Mouse (Mus musculus): ENCODE data around the gene Samd10. TPM values are rescaled to one million over a fixed set of nuclear protein-coding genes. Genes with fewer than 3 reads are reported as not detected.

Gene Samd10
- polyA plus RNA-seq, 1 experiment from 2014 or later = 9.6 TPM

- H3K9ac ChIP-seq = no peak overlapping the region
- H3K36me3 ChIP-seq = peaks cover 48% of the 10 kb centered on the region
- 88% methylated on average over 7 of the region's 7 CpGs for WGBS
- no peak for ATAC-seq (replicated peaks; ENCODE audit: insufficient number of reproducible peaks, insufficient read depth, low FRiP score, low read depth)
- H3K4me3 ChIP-seq = no peak overlapping the region
- no peaks in the 10 kb centered on the region for H3K9me3 ChIP-seq (replicated peaks)
- no peaks in the 10 kb centered on the region for H3K4me1 ChIP-seq (replicated peaks)
- no peaks in the 10 kb centered on the region for H3K27me3 ChIP-seq
- H3K4me2 ChIP-seq = no peak overlapping the region
- H3K27ac ChIP-seq = no peak overlapping the region
Observed at GRCm38 (mm10) chr2:181546142-181546541, 52.9 kb downstream of the Samd10 start.

Small RNA genes within 50 kb of the gene (microRNA-seq; reads per million reads assigned to microRNA genes)
- not detected for gene Mir7006

Other genes starting within 250 kb of the Samd10 start
- 24.1 and 32.2 TPM in 2 replicates for gene Zgpat, start 234.3 kb downstream of the Samd10 start, polyA plus RNA-seq (2015; fragmentation: Nextera tagmentation; extraction: Ambion mirVana)
- gene Arfrp1, start 233.8 kb downstream of the Samd10 start, polyA plus RNA-seq (2015; fragmentation: Nextera tagmentation; extraction: Ambion mirVana) = 53.2 and 59.4 TPM in 2 replicates
- gene Lime1, start 219.1 kb downstream of the Samd10 start, polyA plus RNA-seq (2015; fragmentation: Nextera tagmentation; extraction: Ambion mirVana) = 12.0 and 18.9 TPM in 2 replicates
- 8.6 and 10.4 TPM in 2 replicates for gene Zbtb46, start 139.8 kb downstream of the Samd10 start, polyA plus RNA-seq (2015; fragmentation: Nextera tagmentation; extraction: Ambion mirVana)
- gene Abhd16b, start 106.0 kb downstream of the Samd10 start, polyA plus RNA-seq (2015; fragmentation: Nextera tagmentation; extraction: Ambion mirVana) = 0.10 and 0.26 TPM in 2 replicates
- gene Tpd52l2, start 102.1 kb downstream of the Samd10 start, polyA plus RNA-seq (2015; fragmentation: Nextera tagmentation; extraction: Ambion mirVana) = 105 and 117 TPM in 2 replicates
- gene Dnajc5, start 78.7 kb downstream of the Samd10 start, polyA plus RNA-seq (2015; fragmentation: Nextera tagmentation; extraction: Ambion mirVana) = 70.3 and 83.3 TPM in 2 replicates
- gene Uckl1, start 14.3 kb downstream of the Samd10 start, polyA plus RNA-seq (2015; fragmentation: Nextera tagmentation; extraction: Ambion mirVana) = 61.8 and 71.6 TPM in 2 replicates
- 38.9 and 45.5 TPM in 2 replicates for gene Prpf6, start 7.3 kb downstream of the Samd10 start, polyA plus RNA-seq (2015; fragmentation: Nextera tagmentation; extraction: Ambion mirVana)
- gene Zfp512b, start 6.4 kb downstream of the Samd10 start, polyA plus RNA-seq (2015; fragmentation: Nextera tagmentation; extraction: Ambion mirVana) = 23.1 and 35.8 TPM in 2 replicates
- not detected in 2 replicates for gene Gm29797, start 57.8 kb upstream of the Samd10 start, polyA plus RNA-seq (2015; fragmentation: Nextera tagmentation; extraction: Ambion mirVana)
- gene Sox18, start 72.4 kb upstream of the Samd10 start, polyA plus RNA-seq (2015; fragmentation: Nextera tagmentation; extraction: Ambion mirVana) = 41.9 and 47.2 TPM in 2 replicates
- gene Tcea2, start 81.1 kb upstream of the Samd10 start, polyA plus RNA-seq (2015; fragmentation: Nextera tagmentation; extraction: Ambion mirVana) = 13.5 and 19.2 TPM in 2 replicates
- 30.9 and 45.3 TPM in 2 replicates for gene Rgs19, start 94.8 kb upstream of the Samd10 start, polyA plus RNA-seq (2015; fragmentation: Nextera tagmentation; extraction: Ambion mirVana)
- gene Lkaaear1, start 99.2 kb upstream of the Samd10 start, polyA plus RNA-seq (2015; fragmentation: Nextera tagmentation; extraction: Ambion mirVana) = not detected in 2 replicates
- gene Oprl1, start 115.8 kb upstream of the Samd10 start, polyA plus RNA-seq (2015; fragmentation: Nextera tagmentation; extraction: Ambion mirVana) = 1.8 and 3.0 TPM in 2 replicates
- 0.06 and 0.38 TPM in 2 replicates for gene Myt1, start 164.1 kb upstream of the Samd10 start, polyA plus RNA-seq (2015; fragmentation: Nextera tagmentation; extraction: Ambion mirVana)
- gene Pcmtd2, start 238.6 kb upstream of the Samd10 start, polyA plus RNA-seq (2015; fragmentation: Nextera tagmentation; extraction: Ambion mirVana) = 27.0 and 29.3 TPM in 2 replicates